Mouse (Mus musculus) spleen, adult 2 months (tissue): Measurements from ENCODE around the gene Vmn2r59. TPM values are rescaled to one million over a fixed set of nuclear protein-coding genes. Genes with fewer than 3 reads are reported as not detected.
"Not testable (repeated sequence)": the region's sequence is repeated elsewhere in the genome, so short reads cannot be mapped to it uniquely, and the experiment has no call there.

Source experiments
- DNase-seq, 2 experiments: peaks; one replicate each; pipeline versions ENCODE4 v3.0.0 to v3.0.0-alpha.2; 2012 to 2021; ENCODE audit warnings: low spot score in 2 of 2, low read depth in 1 of 2
- H3K27ac ChIP-seq: fragments of 200-500 bp; 2 replicates; pipeline ENCODE4 v1.5.1; 2012; ENCODE audit warnings: low read length, inconsistent platforms; ENCODE audit not compliant: insufficient read depth
- H3K27me3 ChIP-seq: fragments of 200-500 bp; 2 replicates; pipeline ENCODE4 v1.6.1; 2012; ENCODE audit warnings: mild to moderate bottlenecking, moderate library complexity, low read length, inconsistent platforms; ENCODE audit not compliant: control insufficient read depth, insufficient read depth
- H3K36me3 ChIP-seq: fragments of 200-500 bp; 2 replicates; pipeline ENCODE4 v1.6.1; 2012; ENCODE audit warnings: mild to moderate bottlenecking, low read length, inconsistent platforms; ENCODE audit not compliant: control insufficient read depth, insufficient read depth
- H3K4me1 ChIP-seq: fragments of 200-500 bp; 2 replicates; pipeline ENCODE4 v1.6.1; 2011; ENCODE audit warnings: inconsistent platforms; ENCODE audit not compliant: control insufficient read depth, insufficient read depth, insufficient read length
- H3K4me3 ChIP-seq: fragments of 200-500 bp; 2 replicates; pipeline ENCODE4 v1.5.1; 2011; ENCODE audit warnings: mild to moderate bottlenecking, inconsistent platforms; ENCODE audit not compliant: insufficient read depth, insufficient read length; ENCODE audit errors: extremely low read depth
- CTCF ChIP-seq: fragments of 200-500 bp; IDR thresholded peaks from 2 replicates; pipeline ENCODE4 v1.5.1; 2011; ENCODE audit warnings: mild to moderate bottlenecking, inconsistent platforms; ENCODE audit not compliant: insufficient read depth, insufficient read length, insufficient replicate concordance; ENCODE audit errors: extremely low read depth
- POLR2A ChIP-seq: fragments of 200-500 bp; IDR thresholded peaks from 2 replicates; pipeline ENCODE4 v1.6.1; 2011; ENCODE audit warnings: low read depth, low read length, inconsistent platforms
- WGBS: fragments of 180-500 bp; shearing (Covaris S2); methylation state at CpG from one replicate; pipeline ENCODE4 v1.1.7; 2018; 5-methylcytosine and 5-hydroxymethylcytosine counted together
- polyA plus RNA-seq: library from polyadenylated mRNA; depleted of rRNA; stranded (reverse); fragments of >200 nt; gene quantifications from 2 replicates; pipeline ENCODE4 v1.2.3, GENCODE M21; 2012; rRNA removed

Gene Vmn2r59
- not detected in 2 replicates for polyA plus RNA-seq

DNA sequence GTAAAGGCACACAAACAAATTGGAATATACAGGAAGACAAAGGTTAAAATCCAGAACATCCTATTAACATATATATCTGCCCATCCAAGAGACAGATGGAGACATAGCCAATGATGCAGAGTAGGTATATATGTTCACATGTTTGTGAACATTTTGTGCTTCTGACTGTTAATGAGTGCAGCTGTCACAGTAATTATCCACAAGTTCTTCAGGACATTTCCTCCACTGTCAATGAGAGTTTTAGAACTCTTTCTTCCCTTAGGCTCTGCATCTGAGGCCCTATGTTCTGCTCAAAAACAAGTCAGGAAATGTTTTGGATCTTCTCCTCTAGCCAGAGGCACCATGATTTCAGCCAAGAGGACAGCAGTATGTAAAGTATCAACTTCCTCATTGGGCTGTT, at the start of gene Vmn2r59:
Gene Vmn2r59 (minus strand): TSS at position 101 of the 400 bp plus-strand sequence.
- H3K36me3 ChIP-seq = no peaks in the 10 kb centered on the region
- H3K27ac ChIP-seq = no peak within 1 kb of the TSS
- no peaks in the 10 kb centered on the region for H3K4me1 ChIP-seq
- H3K27me3 ChIP-seq = no peaks in the 10 kb centered on the region
- TF ChIP-seq POLR2A (no peak), CTCF (no peak)
- H3K4me3 ChIP-seq = no peak within 1 kb of the TSS
- DNase-seq = no peak

DNA sequence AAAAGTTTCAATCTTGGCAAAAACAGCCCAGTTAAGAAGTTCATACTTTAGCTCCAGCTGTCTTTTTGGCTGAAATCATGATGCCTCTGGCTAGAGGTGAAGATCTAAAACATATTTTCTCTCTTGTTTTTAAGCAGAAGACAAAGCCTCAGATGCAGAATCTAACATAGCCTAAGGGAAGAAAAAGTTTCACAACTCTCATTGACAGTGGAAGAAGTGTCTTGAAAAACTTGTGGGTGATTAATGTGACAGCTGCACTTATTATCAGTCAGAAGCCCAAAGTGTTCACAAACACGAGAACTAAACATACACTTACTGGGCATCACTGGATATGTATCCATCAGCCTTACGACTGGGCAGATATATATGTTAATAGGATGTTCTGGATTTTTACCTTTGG, 48.6 kb upstream of the Vmn2r59 start, which contains the start of gene Vmn2r60:
Gene Vmn2r60 (plus strand): TSS at position 301 of the 400 bp plus-strand sequence.
- Histone ChIP-seq H3K27ac (no peak within 1 kb of the TSS), H3K36me3 (no peaks in the 10 kb centered on the region), H3K27me3 (no peaks in the 10 kb centered on the region), H3K4me1 (no peaks in the 10 kb centered on the region), H3K4me3 (no peak within 1 kb of the TSS)
- DNase-seq = no peak
- TF ChIP-seq CTCF (no peak), POLR2A (no peak)
- 78% methylated on average over 2 of the region's 2 CpGs for WGBS

DNA sequence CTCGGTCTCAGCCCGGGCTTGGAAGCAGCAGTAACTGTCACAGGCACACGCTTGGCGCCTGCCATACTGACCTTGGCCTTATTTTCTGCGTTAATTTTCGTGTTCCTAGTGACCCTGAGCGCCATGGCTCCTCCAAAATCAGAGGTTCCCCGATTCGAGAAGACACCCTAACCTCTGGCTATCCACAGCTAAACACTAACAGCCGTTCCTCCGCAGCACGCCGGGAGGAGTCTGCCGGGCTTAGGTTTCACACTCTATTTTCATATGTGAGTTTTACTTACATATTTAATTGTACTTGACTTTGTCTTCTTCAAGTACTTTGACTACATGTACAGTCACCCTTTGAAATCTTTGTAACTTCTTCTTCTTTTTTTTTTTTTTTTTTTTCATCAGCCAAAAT, 48.2 kb upstream of the Vmn2r59 start:
- not testable (repeated sequence) for DNase-seq, H3K36me3 ChIP-seq, H3K27me3 ChIP-seq, H3K4me1 ChIP-seq, H3K4me3 ChIP-seq, H3K27ac ChIP-seq
- 75% methylated on average over 14 of the region's 14 CpGs for WGBS

Other genes starting within 250 kb of the Vmn2r59 start
- not detected in 2 replicates for gene Vmn2r58, start 186.3 kb downstream of the Vmn2r59 start, polyA plus RNA-seq
- gene Vmn2r60, start 48.7 kb upstream of the Vmn2r59 start, polyA plus RNA-seq = under 0.01 TPM in 1 of 2 replicates, not detected in the other
- not detected in 2 replicates for gene Vmn2r61, start 201.0 kb upstream of the Vmn2r59 start, polyA plus RNA-seq